9 mouse cellular contexts compared by ENCODE assay signal in genomic region chr2:24047551-24048479, GRCm38 (mm10). TPM values are rescaled to one million over a fixed set of nuclear protein-coding genes. Genes with fewer than 3 reads are reported as not detected.
DNase-seq lines count a peak whose midpoint lies in the region; ATAC-seq and TF ChIP-seq lines count a peak whose summit lies in the region.
"Had no signal": no experiment of that assay in that cellular context is flagged by ENCODE, and none has a peak within 500 bp of the region (broad histone marks: within the 10 kb centered on the region; RNA-seq: fewer than 3 reads in every experiment).

No protein-coding gene starts in this region.

- H3K79me2 ChIP-seq in liver, adult 2 months (ENCODE audit: control insufficient read depth, insufficient read depth, low read length): no peaks in the 10 kb centered on the region

- peaks cover 10% of the 10 kb centered on the region; the same call in 1 of the 2 replicates for H3K4me1 ChIP-seq in liver, adult 2 months (ENCODE audit: control insufficient read depth, insufficient read depth, low read length)
- no peaks in the 10 kb centered on the region for H3K4me1 ChIP-seq in forebrain, embryonic 11.5 days (replicated peaks; ENCODE audit: control insufficient read depth, insufficient read depth, low read length)
- H3K4me1 ChIP-seq in limb, embryonic 12.5 days (replicated peaks): peaks cover 4% of the 10 kb centered on the region; the same call in 1 of the 2 replicates
- no peaks in the 10 kb centered on the region for H3K4me1 ChIP-seq in olfactory bulb, adult 2 months (ENCODE audit: control insufficient read depth, insufficient read depth, low read length)

- no peaks in the 10 kb centered on the region for H3K27me3 ChIP-seq in liver, adult 2 months (ENCODE audit: control insufficient read depth, insufficient read depth, low read length)
- no peaks in the 10 kb centered on the region for H3K27me3 ChIP-seq in forebrain, embryonic 11.5 days (ENCODE audit: control insufficient read depth, insufficient read depth, low read length)
- no peaks in the 10 kb centered on the region for H3K27me3 ChIP-seq in limb, embryonic 12.5 days

- peak; percentile 18 for DNase-seq in liver, adult 2 months (ENCODE audit: extremely low read depth, low read depth, low spot score)
- no peak for DNase-seq in liver
- no peak for DNase-seq in forebrain, embryonic 11.5 days (ENCODE audit: low spot score)
- no peak for DNase-seq in left cerebral cortex, postnatal 14 days (ENCODE audit: low spot score in 2 of 2)
- no peak for DNase-seq in urinary bladder, postnatal 14 days (ENCODE audit: low spot score)

- H3K4me3 ChIP-seq in liver, adult 2 months (ENCODE audit: insufficient read depth, low read depth, low read length): peak overlapping the region; percentile 64
- peak overlapping the region; percentile 29 for H3K4me3 ChIP-seq in forebrain, embryonic 11.5 days (ENCODE audit: low read depth, low read length)
- H3K4me3 ChIP-seq in limb, embryonic 12.5 days (replicated peaks): peak overlapping the region; percentile 34
- peak overlapping the region; percentile 52 for H3K4me3 ChIP-seq in olfactory bulb, adult 2 months (ENCODE audit: insufficient read depth, low read depth, low read length)

- TF ChIP-seq CTCF in liver, adult 2 months (IDR thresholded peaks at IDR 0.05; ENCODE audit: low read depth, low read length): no peak
- TF ChIP-seq CTCF in olfactory bulb, adult 2 months (IDR thresholded peaks at IDR 0.05; ENCODE audit: insufficient read depth, low read depth, low read length): no peak

- no peaks in the 10 kb centered on the region for H3K36me3 ChIP-seq in liver, adult 2 months (ENCODE audit: control insufficient read depth, insufficient read depth, low read length)
- no peaks in the 10 kb centered on the region for H3K36me3 ChIP-seq in forebrain, embryonic 11.5 days (ENCODE audit: control insufficient read depth, insufficient read depth, low read length)
- no peaks in the 10 kb centered on the region for H3K36me3 ChIP-seq in limb, embryonic 12.5 days

- TF ChIP-seq POLR2A in liver, adult 2 months (IDR thresholded peaks at IDR 0.05; ENCODE audit: extremely low read depth, insufficient read depth, low read length): no peak
- TF ChIP-seq POLR2A in olfactory bulb, adult 2 months (IDR thresholded peaks at IDR 0.05; ENCODE audit: insufficient read depth, low read depth, low read length): no peak

- peak overlapping the region; percentile 57 for H3K4me2 ChIP-seq in forebrain, embryonic 11.5 days (ENCODE audit: low read depth, low read length, severe bottlenecking)
- peak overlapping the region; percentile 56 for H3K4me2 ChIP-seq in limb, embryonic 12.5 days

- no peak overlapping the region for H3K27ac ChIP-seq in liver, adult 2 months (replicated peaks; ENCODE audit: insufficient read depth, low read depth, low read length)
- no peak overlapping the region for H3K27ac ChIP-seq in forebrain, embryonic 11.5 days (ENCODE audit: low read depth, low read length)
- H3K27ac ChIP-seq in limb, embryonic 12.5 days: no peak overlapping the region
- H3K27ac ChIP-seq in olfactory bulb, adult 2 months (ENCODE audit: insufficient read depth, low read depth, low read length): peak overlapping the region; percentile 92

- WGBS in liver, adult 2 months: 45% methylated on average over 6 of the region's 6 CpGs
- WGBS in forebrain, embryonic 11.5 days: 27% methylated on average over 6 of the region's 6 CpGs
- WGBS in limb, embryonic 12.5 days: 48% methylated on average over 6 of the region's 6 CpGs
- WGBS in olfactory bulb, adult 2 months: 8% methylated on average over 6 of the region's 6 CpGs

- H3K9ac ChIP-seq in liver, adult 2 months (ENCODE audit: low read depth, low read length): no peak overlapping the region
- H3K9ac ChIP-seq in forebrain, embryonic 11.5 days (ENCODE audit: low read length): peak overlapping the region; percentile 37; the same call in 1 of the 2 replicates
- H3K9ac ChIP-seq in limb, embryonic 12.5 days (replicated peaks): no peak overlapping the region

- H3K9me3 ChIP-seq in forebrain, embryonic 11.5 days (ENCODE audit: control insufficient read depth, low read length): no peaks in the 10 kb centered on the region
- no peaks in the 10 kb centered on the region for H3K9me3 ChIP-seq in limb, embryonic 12.5 days

- intact Hi-C loops in left cerebral cortex, postnatal 14 days (cut with DNase I): no loop called here

- peak; percentile 83 for ATAC-seq in forebrain, embryonic 11.5 days (replicated peaks; ENCODE audit: low FRiP score)
- ATAC-seq in limb, embryonic 12.5 days (ENCODE audit: insufficient number of reproducible peaks, insufficient read depth, low FRiP score, low TSS enrichment, low read depth): no peak
- ATAC-seq in erythroid progenitor cell, adult 5-6 weeks (replicated peaks; ENCODE audit: low FRiP score, poor library complexity, severe bottlenecking): no peak

RNA-seq across cellular contexts. Expression of gene Hnmt, which starts 1.4 kb away (rescaled TPM):
- total RNA-seq in liver, adult 2 months (2014; rRNA removed): 27.7 and 46.7 TPM in 2 replicates
- 2.3 and 3.0 TPM in 2 replicates for polyA plus RNA-seq in liver, adult 2 months (2012; rRNA removed)
- 1.0 and 1.1 TPM in 2 replicates for polyA plus RNA-seq in forebrain, embryonic 11.5 days (2014; fragmentation: Nextera tagmentation; extraction: Ambion mirVana)
- 0.69 and 0.79 TPM in 2 replicates for polyA plus RNA-seq in limb, embryonic 12.5 days (2016; fragmentation: Nextera tagmentation; extraction: Ambion mirVana)
- polyA plus RNA-seq in olfactory bulb, adult 2 months (2012; ENCODE audit: insufficient read depth, insufficient read length, low replicate concordance, missing spikeins): not detected in 2 replicates
- 10 to 100 TPM; 24.2 to 28.5 TPM for total RNA-seq in left cerebral cortex, postnatal 14 days (2021)
- total RNA-seq in erythroid progenitor cell, adult 5-6 weeks (2015; ENCODE audit: low replicate concordance): 4.6 and 7.6 TPM in 2 replicates
- total RNA-seq in erythroid progenitor cell, adult 5-6 weeks (2017; ENCODE audit: low replicate concordance): 2.1 and 3.3 TPM in 2 replicates

RNA-seq across cellular contexts. Expression of gene Tbpl2, which starts 48.6 kb away (rescaled TPM):
- total RNA-seq in liver, adult 2 months (2014; rRNA removed): not detected in 2 replicates
- not detected in 2 replicates for polyA plus RNA-seq in liver, adult 2 months (2012; rRNA removed)
- not detected in 2 replicates for polyA plus RNA-seq in forebrain, embryonic 11.5 days (2014; fragmentation: Nextera tagmentation; extraction: Ambion mirVana)
- polyA plus RNA-seq in limb, embryonic 12.5 days (2016; fragmentation: Nextera tagmentation; extraction: Ambion mirVana): not detected in 2 replicates
- not detected in 2 replicates for polyA plus RNA-seq in olfactory bulb, adult 2 months (2012; ENCODE audit: insufficient read depth, insufficient read length, low replicate concordance, missing spikeins)
- not detected for total RNA-seq in left cerebral cortex, postnatal 14 days (2021)
- total RNA-seq in erythroid progenitor cell, adult 5-6 weeks (2015; ENCODE audit: low replicate concordance): not detected in 2 replicates
- not detected in 2 replicates for total RNA-seq in erythroid progenitor cell, adult 5-6 weeks (2017; ENCODE audit: low replicate concordance)
- total RNA-seq: neutrophil, adult 5-6 weeks had no signal
